Mouse (Mus musculus): Measurements from ENCODE around the gene Epn3. TPM values are rescaled to one million over a fixed set of nuclear protein-coding genes. Genes with fewer than 3 reads are reported as not detected.

Epn3 gene
- polyA plus RNA-seq, 1 experiment from 2014 or later, result 48.0 TPM

- in situ Hi-C loops (cut with MboI; ENCODE audit: low pct_unique_long_range_greater_than_20kb), result no loop called here
- ATAC-seq, result no peak
- ChIA-PET CTCF (interaction anchor here (1.3 to 2.1 kb wide), 4 partner anchors 10 to 25 kb away, joined by 4 to 8 read pairs (median 5); no protein-coding TSS in a partner anchor), POLR2A (interaction anchor here (1.0 to 1.5 kb wide), 2 partner anchors 44 to 177 kb away, joined by 3 to 5 read pairs; partner anchors contain the start of gene Luc7l3)
- H3K27me3 ChIP-seq, result no peaks in the 10 kb centered on the region
- DNase-seq (ENCODE audit: low read depth, low spot score), result no peak
- TF ChIP-seq CTCF (IDR thresholded peaks at IDR 0.05), result no peak
Measured at GRCm38 (mm10) chr11:94499035-94499434, 739 bp downstream of the Epn3 start.

GRCm38 (mm10) chr11:94498093-94498996 is 1.4 kb downstream of the Epn3 start:
- ATAC-seq (peak; percentile 79), DNase-seq (ENCODE audit: low read depth, low spot score) (peak; percentile 59)
- H3K27me3 ChIP-seq, result no peaks in the 10 kb centered on the region
- CTCF ChIA-PET, result no interaction called here
- no peak for TF ChIP-seq CTCF (IDR thresholded peaks at IDR 0.05)
- POLR2A ChIA-PET, result no interaction called here
- in situ Hi-C loops (cut with MboI; ENCODE audit: low pct_unique_long_range_greater_than_20kb), result no loop called here

GRCm38 (mm10) chr11:94495415-94495814 is 4.4 kb downstream of the Epn3 start:
- TF ChIP-seq CTCF (IDR thresholded peaks at IDR 0.05), result no peak
- in situ Hi-C loops (cut with MboI; ENCODE audit: low pct_unique_long_range_greater_than_20kb), result no loop called here
- POLR2A ChIA-PET, result interaction anchor here (0.5 to 1.6 kb wide), 2 partner anchors 32 to 151 kb away, joined by 3 read pairs; no protein-coding TSS in a partner anchor
- no peak for DNase-seq (ENCODE audit: low read depth, low spot score)
- CTCF ChIA-PET, result interaction anchor here (1.1 kb wide), 1 partner anchor 145 kb away, joined by 3 read pairs; no protein-coding TSS in a partner anchor
- no peak for ATAC-seq
- no peaks in the 10 kb centered on the region for H3K27me3 ChIP-seq

- in situ Hi-C loops (cut with MboI; ENCODE audit: low pct_unique_long_range_greater_than_20kb), result no loop called here
- no peaks in the 10 kb centered on the region for H3K27me3 ChIP-seq
- ChIA-PET CTCF (interaction anchor here (1.4 kb wide), 1 partner anchor 9 kb away, joined by 3 read pairs; no protein-coding TSS in a partner anchor), POLR2A (no interaction called here)
- DNase-seq (ENCODE audit: low read depth, low spot score), result no peak
- no peak for ATAC-seq
- TF ChIP-seq CTCF (IDR thresholded peaks at IDR 0.05), result no peak
Measured at GRCm38 (mm10) chr11:94491749-94492099, 8.1 kb downstream of the Epn3 start.

GRCm38 (mm10) chr11:94491035-94491748 is 8.6 kb downstream of the Epn3 start:
- ChIA-PET POLR2A (interaction anchor here (1.2 kb wide), 1 partner anchor 9 kb away, joined by 4 read pairs; no protein-coding TSS in a partner anchor), CTCF (interaction anchor here (1.4 kb wide), 1 partner anchor 9 kb away, joined by 3 read pairs; no protein-coding TSS in a partner anchor)
- H3K27me3 ChIP-seq, result no peaks in the 10 kb centered on the region
- in situ Hi-C loops (cut with MboI; ENCODE audit: low pct_unique_long_range_greater_than_20kb), result no loop called here
- no peak for ATAC-seq
- no peak for TF ChIP-seq CTCF (IDR thresholded peaks at IDR 0.05)
- no peak for DNase-seq (ENCODE audit: low read depth, low spot score)

GRCm38 (mm10) chr11:94489745-94490144 is 10.0 kb downstream of the Epn3 start:
- no peak for DNase-seq (ENCODE audit: low read depth, low spot score)
- POLR2A ChIA-PET, result interaction anchor here (1.2 kb wide), 1 partner anchor 11 kb away, joined by 4 read pairs; no protein-coding TSS in a partner anchor
- in situ Hi-C loops (cut with MboI; ENCODE audit: low pct_unique_long_range_greater_than_20kb), result loop anchor here (5.0 kb wide), 2 partner anchors 152 to 362 kb away; no protein-coding TSS in a partner anchor
- ATAC-seq, result no peak
- H3K27me3 ChIP-seq, result no peaks in the 10 kb centered on the region
- TF ChIP-seq CTCF (IDR thresholded peaks at IDR 0.05), result no peak
- CTCF ChIA-PET, result interaction anchor here (1.0 to 5.3 kb wide), 5 partner anchors 53 to 159 kb away, joined by 3 to 56 read pairs (median 3); partner anchors contain the start of gene Ankrd40

GRCm38 (mm10) chr11:94488767-94489533 is 10.8 kb downstream of the Epn3 start:
- peak; percentile 54 for ATAC-seq
- CTCF ChIA-PET, result interaction anchor here (0.9 to 5.3 kb wide), 7 partner anchors 54 to 158 kb away, joined by 3 to 56 read pairs (median 3); partner anchors contain the start of genes Ankrd40 and Rsad1
- no peak for TF ChIP-seq CTCF (IDR thresholded peaks at IDR 0.05)
- POLR2A ChIA-PET, result no interaction called here
- in situ Hi-C loops (cut with MboI; ENCODE audit: low pct_unique_long_range_greater_than_20kb), result loop anchor here (5.0 kb wide), 2 partner anchors 152 to 362 kb away; no protein-coding TSS in a partner anchor
- DNase-seq (ENCODE audit: low read depth, low spot score), result no peak
- H3K27me3 ChIP-seq, result no peaks in the 10 kb centered on the region

GRCm38 (mm10) chr11:94486001-94486400 is 13.8 kb downstream of the Epn3 start, which contains the start of gene Spata20:
Gene Spata20 (minus strand): TSS chr11:94486179.
- DNase-seq (ENCODE audit: low read depth, low spot score) (no peak), ATAC-seq (no peak)
- POLR2A ChIA-PET, result interaction anchor here (0.8 to 1.4 kb wide), 2 partner anchors 138 to 156 kb away, joined by 3 read pairs; no protein-coding TSS in a partner anchor
- H3K27me3 ChIP-seq, result no peaks in the 10 kb centered on the region
- TF ChIP-seq CTCF (IDR thresholded peaks at IDR 0.05), result peak; percentile 99
- CTCF ChIA-PET, result interaction anchor here (0.6 to 5.3 kb wide), 35 partner anchors 9 to 355 kb away, joined by 3 to 56 read pairs (median 4); partner anchors contain the start of genes Ankrd40, Cacna1g and Epn3
- in situ Hi-C loops (cut with MboI; ENCODE audit: low pct_unique_long_range_greater_than_20kb), result loop anchor here (5.0 kb wide), 2 partner anchors 149 to 359 kb away; no protein-coding TSS in a partner anchor

- CTCF ChIA-PET, result interaction anchor here (1.4 to 5.3 kb wide), 11 partner anchors 11 to 249 kb away, joined by 4 to 56 read pairs (median 11); partner anchors contain the start of genes Ankrd40 and Cacna1g
- in situ Hi-C loops (cut with MboI; ENCODE audit: low pct_unique_long_range_greater_than_20kb), result loop anchor here (5.0 kb wide), 2 partner anchors 148 to 358 kb away; no protein-coding TSS in a partner anchor
Measured at GRCm38 (mm10) chr11:94485223-94485622, 14.6 kb downstream of the Epn3 start.

More at GRCm38 (mm10) chr11:94485223-94485622, 14.6 kb downstream of the Epn3 start:
- ATAC-seq (no peak), DNase-seq (ENCODE audit: low read depth, low spot score) (no peak)
- H3K27me3 ChIP-seq, result no peaks in the 10 kb centered on the region
- POLR2A ChIA-PET, result interaction anchor here (0.7 to 0.8 kb wide), 2 partner anchors 10 to 137 kb away, joined by 3 read pairs; no protein-coding TSS in a partner anchor
- TF ChIP-seq CTCF (IDR thresholded peaks at IDR 0.05), result no peak
